Mouse (Mus musculus) lung, postnatal 0 days (tissue): ENCODE measurements around the gene 1700021F05Rik. TPM values are rescaled to one million over a fixed set of nuclear protein-coding genes. Genes with fewer than 3 reads are reported as not detected.

Source experiments
- ATAC-seq: fragments of 200-750 bp; cut with Nextera tagmentation; 2 replicates; pipeline ENCODE4 v1.8.0; 2017; ENCODE audit warnings: moderate library complexity
- DNase-seq: peaks from one replicate; pipeline ENCODE4 v3.0.0-alpha.2; 2016; ENCODE audit warnings: low spot score
- H3K27ac ChIP-seq: fragments of 300-500 bp; sonication (generic); 2 replicates; pipeline ENCODE4 v1.5.1; 2014; ENCODE audit warnings: antibody characterized with exemption, mild to moderate bottlenecking, low read length, mixed read lengths
- H3K27me3 ChIP-seq: fragments of 300-500 bp; sonication (generic); replicated peaks from 2 replicates; pipeline ENCODE4 v1.6.1; 2014; ENCODE audit warnings: low read length, mixed read lengths; ENCODE audit not compliant: insufficient read depth
- H3K36me3 ChIP-seq: fragments of 300-500 bp; sonication (generic); 2 replicates; pipeline ENCODE4 v1.6.1; 2014; ENCODE audit warnings: low read length, mixed read lengths; ENCODE audit not compliant: insufficient read depth
- H3K4me1 ChIP-seq: fragments of 300-500 bp; sonication (generic); 2 replicates; pipeline ENCODE4 v1.6.1; 2014; ENCODE audit warnings: antibody characterized with exemption, low read depth, low read length, mixed read lengths; ENCODE audit not compliant: insufficient read depth
- H3K4me2 ChIP-seq: fragments of 300-500 bp; sonication (generic); replicated peaks from 2 replicates; pipeline ENCODE4 v1.6.1; 2014; ENCODE audit warnings: low read depth, mild to moderate bottlenecking, low read length, moderate library complexity, mixed read lengths
- H3K4me3 ChIP-seq: fragments of 300-500 bp; sonication (generic); 2 replicates; pipeline ENCODE4 v1.5.1; 2014; ENCODE audit warnings: low read depth, low read length
- H3K9ac ChIP-seq: fragments of 300-500 bp; sonication (generic); replicated peaks from 2 replicates; pipeline ENCODE4 v1.6.1; 2014; ENCODE audit warnings: low read depth, mild to moderate bottlenecking
- H3K9me3 ChIP-seq: fragments of 300-500 bp; sonication (generic); 2 replicates; pipeline ENCODE4 v1.6.1; 2016; ENCODE audit warnings: low read length, mixed read lengths
- CTCF ChIP-seq: IDR thresholded peaks from 2 replicates; pipeline ENCODE4 v1.5.1; 2016; ENCODE audit warnings: antibody characterized with exemption, mild to moderate bottlenecking
- EP300 ChIP-seq: IDR thresholded peaks from 2 replicates; pipeline ENCODE4 v1.6.1; 2016; ENCODE audit warnings: antibody characterized with exemption, mild to moderate bottlenecking, control low read depth
- WGBS: fragments of 180-500 bp; shearing (Covaris S2); extraction: QIAGEN DNeasy Blood & Tissue Kit; methylation state at CpG from one replicate; pipeline ENCODE4 v1.1.7; 2014; 5-methylcytosine and 5-hydroxymethylcytosine counted together
- polyA plus RNA-seq: library from polyadenylated mRNA; unstranded; fragments of >200 nt; fragmentation: Nextera tagmentation; extraction: Ambion mirVana; gene quantifications from 2 replicates; pipeline ENCODE4 v1.2.1, GENCODE M21; 2015

The 1700021F05Rik gene
- polyA plus RNA-seq, 1 experiment from 2014 or later, result 34.2 TPM

DNA sequence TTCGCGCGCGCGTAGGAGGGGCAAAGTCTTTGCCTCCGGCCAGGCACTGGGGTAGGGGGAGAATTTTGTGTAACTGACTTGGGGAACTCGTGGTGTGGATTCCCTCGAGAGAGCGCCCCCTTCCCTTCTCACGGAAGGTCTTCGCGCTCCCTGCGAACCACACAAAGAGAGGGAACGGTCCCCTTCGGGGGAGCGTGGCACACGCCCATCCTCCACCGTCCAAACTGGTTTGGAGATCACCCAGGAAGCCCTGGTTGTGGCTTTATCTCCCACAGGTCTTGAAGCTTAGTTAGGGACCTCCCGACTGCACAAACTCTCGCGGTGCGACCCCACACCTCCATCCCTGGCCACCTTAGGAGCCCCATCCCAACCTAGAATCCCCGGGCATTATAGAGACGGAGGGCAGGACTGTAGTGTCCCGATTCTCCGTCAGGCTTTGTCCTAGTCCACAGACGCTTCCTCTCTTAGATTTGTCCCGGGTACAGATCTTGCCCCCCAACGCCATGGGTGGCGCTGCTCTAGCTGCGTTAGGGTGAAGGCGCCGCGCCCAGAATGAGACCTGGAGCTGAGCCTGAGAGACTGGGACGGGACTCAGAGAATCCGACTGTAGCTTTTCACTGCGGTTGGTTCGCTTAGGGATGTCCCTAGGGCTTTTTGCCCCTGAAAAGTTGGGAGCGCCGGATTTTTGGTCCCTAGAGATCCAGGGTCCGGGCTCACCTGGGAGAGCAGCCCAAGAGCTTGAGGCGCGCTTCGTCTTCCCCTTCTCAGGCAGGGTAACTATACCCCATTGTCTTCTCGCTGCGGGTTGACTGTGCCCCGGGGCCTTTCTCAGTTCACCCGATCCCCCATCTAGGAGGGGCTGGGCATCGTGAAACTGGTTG, 38.8 kb upstream of the 1700021F05Rik start:
- under 1% methylated on average over 46 of the region's 49 CpGs for WGBS
- Histone ChIP-seq H3K9me3 (no peaks in the 10 kb centered on the region), H3K4me1 (peaks cover 9% of the 10 kb centered on the region), H3K27ac (peak overlapping the region; percentile 62), H3K9ac (peak overlapping the region; percentile 48), H3K27me3 (no peaks in the 10 kb centered on the region), H3K4me3 (peak overlapping the region; percentile 57), H3K4me2 (peak overlapping the region; percentile 97), H3K36me3 (no peaks in the 10 kb centered on the region)
- DNase-seq (peak; percentile 44), ATAC-seq (peak; percentile 14; the same call in 1 of the 2 replicates)
- peak; percentile 47 for TF ChIP-seq CTCF
- no peak for TF ChIP-seq EP300

DNA sequence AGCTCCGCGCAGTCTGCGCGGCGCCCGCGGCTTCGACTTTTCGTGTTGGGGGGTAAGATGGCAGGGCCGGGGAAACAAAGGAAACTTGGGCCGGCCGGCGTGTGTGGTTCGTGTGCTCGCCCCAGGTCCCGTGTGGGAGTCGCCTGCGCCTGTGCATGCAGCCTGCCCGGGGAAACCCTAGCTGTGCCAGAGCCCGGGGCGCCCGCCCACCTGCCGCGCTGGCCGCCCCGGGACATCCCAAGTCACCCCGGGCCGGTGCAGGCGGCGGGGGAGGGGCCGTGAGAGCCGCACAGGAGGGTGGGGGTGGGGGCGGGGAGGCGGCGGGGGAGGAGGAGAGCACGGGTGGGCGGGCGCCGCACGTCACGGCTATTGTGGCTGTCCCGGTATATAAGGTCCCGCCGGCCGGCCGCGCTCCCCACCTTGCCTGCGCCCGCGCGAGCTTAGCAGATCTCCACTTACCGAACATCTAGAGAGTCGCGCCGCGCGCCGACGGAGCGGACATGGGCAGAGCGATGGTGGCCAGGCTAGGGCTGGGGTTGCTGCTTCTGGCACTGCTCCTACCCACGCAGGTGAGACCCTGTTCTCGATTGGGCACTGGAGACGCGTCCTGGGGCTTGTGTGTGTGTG, 38.1 kb upstream of the 1700021F05Rik start:
- TF ChIP-seq EP300 (no peak), CTCF (no peak)
- Histone ChIP-seq H3K4me1 (peaks cover 9% of the 10 kb centered on the region), H3K36me3 (no peaks in the 10 kb centered on the region), H3K4me2 (peak overlapping the region; percentile 97), H3K27me3 (no peaks in the 10 kb centered on the region), H3K9ac (peak overlapping the region; percentile 48), H3K9me3 (no peaks in the 10 kb centered on the region), H3K4me3 (peak overlapping the region; percentile 57), H3K27ac (peak overlapping the region; percentile 62)
- peak; percentile 83 for ATAC-seq
- 0% methylated on average over 46 of the region's 65 CpGs for WGBS
- peak; percentile 83 for DNase-seq

- peak overlapping the region; percentile 57 for H3K4me3 ChIP-seq
- no peaks in the 10 kb centered on the region for H3K36me3 ChIP-seq
- ATAC-seq, result peak; percentile 42
- H3K9ac ChIP-seq, result peak overlapping the region; percentile 32; the same call in 1 of the 2 replicates
- H3K27me3 ChIP-seq, result no peaks in the 10 kb centered on the region
- H3K27ac ChIP-seq, result peak overlapping the region; percentile 62
- H3K4me1 ChIP-seq, result peaks cover 9% of the 10 kb centered on the region
- 2% methylated on average over 25 of the region's 32 CpGs for WGBS
- H3K9me3 ChIP-seq, result no peaks in the 10 kb centered on the region
- DNase-seq, result peak; percentile 55
- peak overlapping the region; percentile 97 for H3K4me2 ChIP-seq
- TF ChIP-seq CTCF (no peak), EP300 (no peak)
Measured at GRCm38 (mm10) chr10:43578366-43578753, 37.6 kb upstream of the 1700021F05Rik start.

- under 1% methylated on average over 6 of the region's 6 CpGs for WGBS
Measured at GRCm38 (mm10) chr10:43577997-43578331, 37.2 kb upstream of the 1700021F05Rik start, which contains the start of gene Cd24a. TSS of gene Cd24a (plus strand) at chr10:43578284.

GRCm38 (mm10) chr10:43577299-43577996, 36.7 kb upstream of the 1700021F05Rik start:
- peak overlapping the region; percentile 57 for H3K4me3 ChIP-seq
- peak; percentile 41 for TF ChIP-seq CTCF
- no peak for TF ChIP-seq EP300
- no peaks in the 10 kb centered on the region for H3K9me3 ChIP-seq
- WGBS, result 20% methylated on average over 19 of the region's 19 CpGs
- no peaks in the 10 kb centered on the region for H3K27me3 ChIP-seq
- H3K9ac ChIP-seq, result no peak overlapping the region
- peak overlapping the region; percentile 97 for H3K4me2 ChIP-seq
- peaks cover 9% of the 10 kb centered on the region for H3K4me1 ChIP-seq
- ATAC-seq (peak; percentile 18; the same call in 1 of the 2 replicates), DNase-seq (peak; percentile 54)
- no peak overlapping the region for H3K27ac ChIP-seq
- no peaks in the 10 kb centered on the region for H3K36me3 ChIP-seq

More at GRCm38 (mm10) chr10:43577997-43578331, 37.2 kb upstream of the 1700021F05Rik start, which contains the start of gene Cd24a:
- Histone ChIP-seq H3K4me3 (peak within 1 kb of the TSS; percentile 57), H3K36me3 (no peaks in the 10 kb centered on the region), H3K27me3 (no peaks in the 10 kb centered on the region), H3K9ac (peak within 1 kb of the TSS; percentile 48), H3K9me3 (no peaks in the 10 kb centered on the region), H3K27ac (peak within 1 kb of the TSS; percentile 62), H3K4me1 (peaks cover 9% of the 10 kb centered on the region), H3K4me2 (peak within 1 kb of the TSS; percentile 97)
- ATAC-seq (no peak), DNase-seq (no peak)
- TF ChIP-seq EP300 (no peak), CTCF (no peak)

DNA sequence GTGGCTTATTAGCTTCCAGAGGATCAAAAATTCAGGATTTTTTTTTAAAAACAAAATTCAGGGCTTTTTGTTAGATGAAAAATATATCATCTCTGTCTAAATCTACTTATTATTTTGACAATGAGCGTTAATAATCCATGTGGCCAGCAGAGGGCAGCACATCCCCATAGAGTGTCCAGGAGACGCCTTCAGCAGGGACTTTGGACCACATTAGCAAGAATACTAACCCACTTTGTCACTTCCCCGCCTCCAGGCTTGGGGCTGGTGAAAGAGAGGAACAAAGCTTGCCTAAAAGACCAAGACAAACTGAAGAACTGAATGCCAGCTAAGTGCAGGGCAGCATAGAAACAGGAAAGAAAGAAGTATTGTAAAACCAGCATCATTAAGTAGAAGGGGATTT, 34.2 kb upstream of the 1700021F05Rik start:
- Histone ChIP-seq H3K4me3 (no peak overlapping the region), H3K9ac (no peak overlapping the region), H3K27ac (no peak overlapping the region), H3K4me1 (peaks cover 8% of the 10 kb centered on the region), H3K4me2 (no peak overlapping the region), H3K36me3 (no peaks in the 10 kb centered on the region), H3K9me3 (no peaks in the 10 kb centered on the region), H3K27me3 (no peaks in the 10 kb centered on the region)
- ATAC-seq (no peak), DNase-seq (peak; percentile 84)
- TF ChIP-seq EP300 (no peak), CTCF (peak; percentile 90)
- WGBS, result 2% methylated on average over 3 of the region's 3 CpGs
